Mouse (Mus musculus): ENCODE results near the gene Traf5.

Traf5 gene

GRCm38 (mm10) chr1:192090689-192091567, 1.4 kb downstream of the Traf5 start:
- no peak for DNase-seq

GRCm38 (mm10) chr1:192090281-192090680, 2.1 kb downstream of the Traf5 start:
- no peak for DNase-seq

- DNase-seq: no peak
Observed at GRCm38 (mm10) chr1:192089208-192090166, 2.9 kb downstream of the Traf5 start.

GRCm38 (mm10) chr1:192088011-192088410, 4.3 kb downstream of the Traf5 start:
- DNase-seq: no peak

GRCm38 (mm10) chr1:192087098-192087497, 5.3 kb downstream of the Traf5 start:
- no peak for DNase-seq

GRCm38 (mm10) chr1:192086279-192087037, 5.9 kb downstream of the Traf5 start:
- DNase-seq: no peak

GRCm38 (mm10) chr1:192085218-192085617, 7.1 kb downstream of the Traf5 start:
- DNase-seq: no peak

GRCm38 (mm10) chr1:192082646-192083045, 9.7 kb downstream of the Traf5 start:
- no peak for DNase-seq

- no peak for DNase-seq
Observed at GRCm38 (mm10) chr1:192081129-192081528, 11.2 kb downstream of the Traf5 start.

- DNase-seq: no peak
Observed at GRCm38 (mm10) chr1:192079121-192079520, 13.2 kb downstream of the Traf5 start.

- no peak for DNase-seq
Observed at GRCm38 (mm10) chr1:192078406-192078805, 14.0 kb downstream of the Traf5 start.

GRCm38 (mm10) chr1:192076796-192077535, 15.4 kb downstream of the Traf5 start:
- DNase-seq: peak; percentile 29 to 42

- DNase-seq: no peak
Observed at GRCm38 (mm10) chr1:192076101-192076500, 16.3 kb downstream of the Traf5 start.

- no peak for DNase-seq
Observed at GRCm38 (mm10) chr1:192074824-192075223, 17.5 kb downstream of the Traf5 start.

- no peak for DNase-seq
Observed at GRCm38 (mm10) chr1:192072426-192072825, 19.9 kb downstream of the Traf5 start.

GRCm38 (mm10) chr1:192070618-192071051, 21.7 kb downstream of the Traf5 start:
- peak; percentile 46 to 55 for DNase-seq

GRCm38 (mm10) chr1:192069971-192070591, 22.3 kb downstream of the Traf5 start:
- peak; percentile 80 to 85 for DNase-seq

- no peak for DNase-seq
Observed at GRCm38 (mm10) chr1:192068188-192068587, 24.2 kb downstream of the Traf5 start.

- no peak for DNase-seq
Observed at GRCm38 (mm10) chr1:192066956-192067355, 25.4 kb downstream of the Traf5 start.

GRCm38 (mm10) chr1:192063209-192063946, 29.0 kb downstream of the Traf5 start:
- peak in 1 of 2 experiments; percentile 30 for DNase-seq

- DNase-seq: no peak
Observed at GRCm38 (mm10) chr1:192062682-192063081, 29.7 kb downstream of the Traf5 start.
